Mouse (Mus musculus): Measurements from ENCODE around the gene Rnf208.

The Rnf208 gene

DNA sequence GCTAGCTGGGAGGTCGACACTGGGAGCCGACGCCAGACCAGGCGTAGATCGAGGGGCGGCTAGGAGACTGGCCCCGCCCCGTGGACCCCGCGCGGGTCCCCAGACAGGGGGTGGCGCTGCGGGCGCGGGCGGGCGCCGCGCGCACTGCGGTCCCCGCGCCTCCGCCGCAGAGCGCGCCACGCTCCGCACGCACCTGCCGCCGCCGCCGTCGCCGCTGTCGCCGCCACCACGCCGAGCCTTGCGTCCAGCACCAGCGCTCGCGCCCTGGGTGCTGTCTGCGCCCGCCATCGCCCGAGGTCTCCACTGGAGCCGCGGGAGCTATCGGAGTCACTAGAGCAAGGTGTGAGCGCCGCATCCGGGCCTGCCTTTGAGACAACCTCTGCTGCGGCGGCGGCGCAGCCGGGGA lies at the start of gene Rnf208, which contains the start of gene Cysrt1:
Gene Rnf208, plus strand, starts transcription at position 155 of the 406 bp plus-strand sequence.
Gene Cysrt1, minus strand, starts transcription at position 352 of the 406 bp plus-strand sequence.
- DNase-seq (ENCODE audit: low spot score) = no peak

DNA sequence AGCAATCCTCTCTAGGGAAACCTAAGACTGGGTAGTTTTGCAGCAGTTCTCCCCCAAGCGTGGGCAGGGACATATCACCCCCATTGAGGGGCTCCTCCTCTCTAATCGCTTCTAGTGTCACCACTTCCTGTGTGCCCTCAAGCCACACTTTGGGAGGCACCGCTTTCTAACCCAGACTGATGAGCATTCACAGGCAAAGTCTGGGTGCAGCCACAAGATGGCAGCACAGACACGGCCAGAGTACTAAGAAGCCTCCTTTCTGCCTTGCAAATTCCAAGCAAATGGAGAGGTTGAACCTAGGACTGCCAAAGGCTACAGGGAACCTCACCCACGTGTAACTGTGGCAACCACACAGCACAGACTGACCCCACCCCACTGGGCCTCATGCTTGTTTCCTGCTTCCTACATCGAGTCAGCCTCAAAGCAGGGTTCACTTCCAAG lies 48.7 kb upstream of the Rnf208 start:
- peak; percentile 71 for DNase-seq (ENCODE audit: low spot score)

DNA sequence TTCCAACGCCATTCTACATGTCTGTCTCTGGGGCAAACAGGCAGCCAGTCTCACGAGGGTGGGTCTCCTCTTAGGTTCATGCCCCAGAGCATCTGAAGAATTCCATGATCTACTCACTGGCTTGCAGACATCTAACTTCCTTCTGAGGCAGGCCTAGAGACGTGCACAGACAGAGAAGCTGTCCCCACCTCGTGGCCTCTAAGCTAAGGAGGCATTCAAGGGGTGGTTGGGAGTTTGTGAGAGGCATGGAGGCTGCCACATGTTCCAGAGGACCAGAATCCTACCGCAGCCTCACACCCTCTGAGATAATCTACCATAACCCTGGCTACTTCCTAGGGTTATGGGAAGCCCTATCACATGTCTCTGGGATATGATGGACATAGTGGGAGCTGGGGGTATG lies 48.0 kb upstream of the Rnf208 start:
- DNase-seq (ENCODE audit: low spot score) = no peak

DNA sequence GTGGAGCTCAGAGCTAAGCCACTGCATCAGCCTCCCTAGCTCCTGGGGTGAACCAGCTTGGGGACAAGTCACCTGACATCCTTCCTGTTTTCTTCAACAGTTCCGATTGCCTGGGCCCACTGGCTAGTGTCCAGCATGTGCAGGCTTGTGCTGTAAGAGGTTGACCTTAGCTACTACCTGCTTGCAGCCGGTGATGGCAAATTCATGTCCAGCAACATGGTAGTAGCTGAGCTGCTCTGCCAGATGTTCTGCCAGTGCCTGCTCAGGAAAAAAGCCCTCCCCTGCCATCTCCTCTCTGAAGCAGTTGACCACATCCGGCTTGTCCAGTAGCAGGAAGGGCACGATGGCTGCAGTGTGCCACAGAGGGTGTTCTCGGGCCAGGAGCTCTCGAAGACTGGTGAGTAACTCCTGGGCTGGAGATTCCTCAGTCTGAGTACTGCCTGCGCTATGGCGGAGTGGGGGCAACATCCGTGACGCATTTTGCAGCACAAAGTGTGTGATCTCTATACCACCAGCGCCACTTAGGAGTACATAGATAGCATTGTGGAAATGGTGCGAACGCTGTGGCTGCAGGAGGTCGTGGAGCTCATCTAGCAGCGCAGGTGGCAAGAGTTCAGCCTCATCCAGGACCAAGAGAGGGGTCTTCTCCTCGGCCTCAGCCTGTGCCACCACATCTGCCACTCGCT lies 47.4 kb upstream of the Rnf208 start:
- no peak for DNase-seq (ENCODE audit: low spot score)

DNA sequence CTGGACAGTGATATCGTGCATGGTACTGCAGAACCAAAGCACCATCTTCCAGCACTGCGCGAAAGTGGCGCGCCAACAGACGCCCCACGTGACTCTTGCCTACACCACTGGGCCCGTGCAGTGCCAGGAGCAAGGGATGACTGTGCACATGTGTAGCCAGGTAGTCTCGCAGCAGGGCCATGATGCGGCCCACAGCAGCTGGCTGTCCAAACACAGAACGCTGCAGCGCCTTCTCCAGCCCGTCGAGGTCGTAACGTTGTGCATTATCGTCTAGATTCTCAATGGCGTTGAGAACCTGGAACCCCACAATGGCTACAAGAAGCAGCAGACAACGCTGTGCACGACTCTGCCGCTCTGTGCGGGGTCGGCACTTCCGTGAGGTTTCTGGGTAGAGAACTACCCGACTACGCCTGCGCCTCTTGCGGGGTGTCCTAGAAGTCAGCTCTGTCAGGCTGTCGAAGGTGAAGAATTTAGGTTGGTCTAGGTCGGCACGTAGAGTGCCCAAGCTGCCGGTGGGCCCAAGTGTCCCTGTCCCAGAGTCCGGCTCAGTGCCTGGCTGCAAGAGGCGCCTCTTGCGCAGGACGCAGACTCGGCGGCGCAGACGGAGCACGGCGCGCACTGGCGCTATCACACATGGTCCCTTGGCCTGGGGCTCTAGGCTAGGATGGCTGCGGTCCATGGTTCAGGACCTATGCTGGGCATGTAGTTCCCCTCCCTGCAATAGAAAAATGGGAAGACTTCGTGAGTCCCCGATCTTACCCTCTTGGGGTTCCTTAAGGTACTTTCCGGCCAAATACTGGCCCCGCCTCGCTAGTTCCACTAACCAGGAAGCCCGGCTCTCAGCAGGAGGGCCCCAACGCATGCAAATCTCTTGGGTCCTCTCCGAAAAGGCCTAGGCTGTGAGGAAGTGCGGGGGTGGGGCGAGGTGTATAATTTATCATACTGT lies 46.6 kb upstream of the Rnf208 start:
- DNase-seq (ENCODE audit: low spot score) = peak; percentile 64

DNA sequence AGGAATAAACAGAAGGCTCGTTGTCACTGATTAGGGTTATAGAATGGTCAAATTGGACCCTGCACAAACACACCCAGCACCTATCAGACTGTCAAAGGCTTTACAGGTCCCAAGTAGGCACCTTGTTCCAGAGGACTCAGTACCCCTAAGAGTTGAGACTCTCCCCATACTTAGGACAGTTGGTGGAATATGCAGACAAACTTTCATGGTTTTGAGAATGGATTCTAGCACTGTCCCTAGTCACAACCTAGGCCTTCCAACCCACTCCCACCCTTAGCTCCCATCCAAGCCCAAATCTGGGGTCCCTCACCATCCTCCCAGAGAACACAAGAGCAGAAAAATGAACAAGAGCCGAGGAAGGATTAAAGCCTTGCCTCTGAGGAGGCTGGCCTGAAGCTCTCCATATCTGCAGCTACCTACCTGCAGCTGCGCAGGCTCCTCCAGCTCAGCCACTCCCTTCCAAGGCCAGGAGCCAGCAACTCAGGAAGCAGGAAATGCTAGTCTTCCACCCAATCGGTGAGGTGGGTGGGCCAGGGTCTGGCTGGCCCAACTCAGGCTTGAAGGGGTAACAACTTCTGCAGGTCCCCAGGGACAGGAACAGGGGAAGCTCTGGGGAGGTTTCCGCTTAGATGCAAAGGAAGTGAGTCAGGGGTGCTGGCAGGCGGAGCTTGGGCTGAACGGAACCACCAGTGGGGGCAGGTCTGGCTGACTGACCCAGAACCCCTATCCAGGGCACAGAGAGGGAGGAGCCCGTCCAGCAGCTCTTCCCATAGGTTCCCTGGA lies 45.7 kb upstream of the Rnf208 start, which contains the start of gene Tor4a:
Gene Tor4a, minus strand, starts transcription at position 715 of the 783 bp plus-strand sequence.
- DNase-seq (ENCODE audit: low spot score) = peak; percentile 71

DNA sequence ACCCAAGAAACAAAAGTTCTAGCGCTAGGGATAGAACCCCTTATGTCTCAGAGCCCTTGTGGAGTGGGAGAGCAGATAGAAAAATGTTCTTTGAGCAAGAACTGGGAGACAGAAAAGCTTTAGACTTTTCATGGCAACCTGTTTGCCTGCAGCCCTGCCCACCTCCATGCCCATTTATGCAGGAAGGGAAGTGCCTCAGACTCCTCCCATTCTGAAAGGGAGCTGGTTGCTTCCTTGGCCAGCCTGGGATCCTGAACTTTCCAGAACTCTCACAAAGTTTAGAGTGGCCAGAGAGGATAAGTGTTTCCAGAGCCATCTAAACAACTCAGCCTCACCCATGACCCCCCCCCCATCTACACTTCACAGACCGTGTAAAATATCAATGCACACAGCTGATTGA lies 44.9 kb upstream of the Rnf208 start:
- no peak for DNase-seq (ENCODE audit: low spot score)

DNA sequence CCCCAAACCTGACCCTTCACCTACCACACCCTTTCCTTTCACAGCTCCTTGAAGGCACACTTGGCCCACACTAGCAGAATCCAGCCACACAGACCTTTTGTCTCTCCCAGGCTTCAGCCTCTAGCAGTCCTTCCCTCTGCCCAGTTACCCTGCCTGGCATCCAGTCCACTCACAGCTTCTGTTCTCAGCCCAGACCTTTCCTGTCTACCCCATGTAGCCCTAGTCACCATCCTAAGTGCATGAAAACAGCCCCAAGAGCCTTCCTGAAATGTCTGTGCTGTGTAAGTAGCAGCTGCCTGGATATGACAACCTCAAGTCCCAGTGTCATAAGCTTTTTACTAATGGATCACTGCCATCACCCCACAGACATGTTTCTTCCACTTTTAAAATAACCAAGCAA lies 44.1 kb upstream of the Rnf208 start:
- no peak for DNase-seq (ENCODE audit: low spot score)

DNA sequence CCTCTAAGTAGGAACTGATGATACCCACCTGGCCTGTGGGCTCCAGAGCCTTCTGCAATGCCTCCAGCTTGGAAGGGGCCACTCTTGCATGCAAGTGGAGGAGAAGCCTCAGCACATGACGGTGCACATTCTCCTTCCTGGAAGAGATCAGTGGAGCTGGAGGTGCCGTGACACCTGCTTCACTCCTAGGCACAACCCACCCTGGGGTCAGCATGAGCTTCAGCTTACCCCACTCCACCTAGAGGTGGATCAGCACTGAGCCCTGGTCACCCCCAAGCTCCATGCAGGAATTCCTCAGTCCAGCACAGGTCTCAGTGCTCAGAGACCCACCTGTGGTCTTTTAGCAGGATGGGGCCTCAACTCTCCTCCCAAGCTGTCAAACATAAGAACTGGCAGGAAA lies 41.4 kb upstream of the Rnf208 start:
- no peak for DNase-seq (ENCODE audit: low spot score)

DNA sequence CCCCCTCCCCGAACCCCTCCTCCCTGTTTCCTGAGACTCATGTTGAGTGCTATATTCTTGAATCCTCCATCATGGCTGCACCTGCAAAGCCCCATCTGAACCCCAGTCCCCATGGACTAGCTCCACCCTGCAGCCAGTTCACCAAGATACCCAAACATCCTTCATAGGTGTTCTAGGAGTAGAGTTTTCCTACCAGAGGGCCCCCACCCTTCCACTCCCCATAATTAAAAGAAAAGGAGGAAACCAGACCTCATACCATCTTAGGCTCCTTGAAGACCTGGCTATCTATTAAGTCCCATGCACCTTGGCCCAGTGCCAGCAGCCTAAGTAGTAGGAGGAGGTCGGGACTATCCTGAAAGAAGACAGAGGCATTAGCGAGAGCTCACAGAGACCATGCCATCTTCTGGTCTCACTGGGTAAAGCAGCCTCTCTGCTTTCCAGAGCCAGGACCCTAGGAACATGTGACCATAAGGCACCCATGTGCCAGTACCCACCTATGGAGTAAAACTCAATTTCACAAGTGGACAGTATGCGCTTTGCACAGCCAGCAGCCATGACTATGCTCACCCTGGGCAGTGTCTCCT lies 38.3 kb upstream of the Rnf208 start:
- DNase-seq (ENCODE audit: low spot score) = peak; percentile 29

DNA sequence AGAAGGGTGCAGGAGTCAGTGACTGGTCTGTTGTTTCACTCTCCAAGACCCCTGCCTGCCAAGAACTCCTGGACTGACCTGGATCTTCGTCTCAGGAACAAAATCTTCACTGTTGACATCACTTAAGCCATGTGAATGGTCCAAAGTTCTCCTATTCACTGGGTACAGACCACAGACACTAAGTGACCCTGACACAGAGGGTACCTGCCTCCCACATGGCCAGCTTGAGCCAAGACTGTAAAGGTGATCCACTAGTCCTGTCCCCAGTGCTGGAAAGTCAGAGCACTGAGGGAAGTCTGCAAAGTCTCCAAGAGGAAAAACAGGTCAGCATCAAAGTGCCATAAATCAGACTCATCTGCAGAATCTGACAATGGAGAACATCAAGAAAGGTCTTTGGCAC lies 34.5 kb upstream of the Rnf208 start:
- no peak for DNase-seq (ENCODE audit: low spot score)

DNA sequence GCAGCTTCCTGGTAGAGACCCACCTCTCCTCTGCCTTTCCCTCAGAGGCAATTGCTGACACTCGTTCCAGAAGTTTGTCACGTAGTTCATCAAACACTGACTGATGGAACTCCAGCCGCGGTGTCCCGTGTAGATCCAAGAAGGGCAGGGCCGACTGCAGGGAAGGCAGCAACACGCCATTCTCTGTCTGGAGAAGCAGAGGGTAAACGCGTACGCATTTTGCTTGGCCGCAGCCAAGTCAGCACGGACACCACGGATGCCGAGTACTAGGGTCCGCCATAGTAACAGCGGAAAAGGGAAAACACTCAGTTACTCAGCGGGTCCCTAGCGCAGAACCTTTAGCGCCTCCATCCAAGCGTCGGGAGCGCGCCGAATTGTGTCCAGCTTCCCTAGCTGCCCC lies 31.4 kb upstream of the Rnf208 start:
- peak; percentile 15 for DNase-seq (ENCODE audit: low spot score)

DNA sequence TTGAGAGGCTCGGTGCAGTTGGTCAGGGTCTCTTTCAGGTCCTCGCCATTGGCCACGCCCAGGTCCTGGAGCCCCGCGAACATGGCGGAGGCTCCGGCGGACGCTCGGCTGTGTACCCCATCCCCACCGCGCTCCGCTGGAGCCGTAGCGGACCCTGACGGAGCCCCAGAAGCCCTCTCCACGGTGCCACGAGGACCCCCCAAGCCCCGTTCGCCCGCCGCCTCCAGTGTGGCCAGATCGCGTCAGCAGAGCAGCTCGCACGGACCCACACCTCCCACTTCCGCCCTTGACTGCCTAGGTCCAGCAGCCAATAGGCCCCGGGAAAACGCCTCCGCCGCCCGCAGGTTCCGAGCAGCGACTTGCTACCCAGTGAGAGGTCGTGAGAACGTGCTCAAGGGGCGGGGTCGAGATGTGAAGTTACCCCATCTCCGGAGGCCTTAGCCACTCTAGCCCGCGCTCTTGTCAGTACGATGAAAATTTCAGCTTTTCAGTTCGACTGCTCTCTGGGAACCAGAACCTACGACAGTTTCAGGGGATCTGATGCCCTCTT lies 30.9 kb upstream of the Rnf208 start, which contains the start of gene Nelfb:
Gene Nelfb, minus strand, starts transcription at position 369 of the 550 bp plus-strand sequence.
- peak; percentile 81 for DNase-seq (ENCODE audit: low spot score)

DNA sequence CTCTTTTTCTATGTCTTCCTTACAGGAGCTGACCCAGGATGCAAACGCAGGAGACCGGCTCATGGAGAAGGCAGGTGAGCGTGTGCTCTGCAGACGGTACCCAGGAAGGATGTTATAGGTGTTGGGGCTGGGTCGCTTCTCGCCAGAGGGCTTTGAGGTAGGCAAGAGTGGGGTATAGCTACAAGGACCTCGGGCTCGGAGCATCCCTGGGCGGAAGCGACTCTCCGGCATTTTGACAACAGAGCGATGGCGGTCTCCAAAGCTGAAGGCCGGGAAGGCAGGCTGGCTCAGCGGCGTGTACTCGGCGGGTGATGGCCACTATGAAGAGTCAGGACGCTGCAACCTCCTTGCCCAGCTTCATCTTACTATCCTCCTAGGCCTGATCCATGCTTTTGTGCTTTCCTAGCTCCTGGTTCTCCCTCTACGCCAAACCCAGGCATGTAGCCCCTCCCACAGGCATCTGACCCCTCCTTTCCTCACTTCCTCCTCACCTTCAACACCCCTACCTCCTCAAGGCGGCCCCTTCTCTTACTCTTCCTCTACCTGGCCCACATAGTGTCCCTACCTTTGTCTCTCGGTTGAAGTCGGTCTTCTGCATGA lies 28.7 kb upstream of the Rnf208 start:
- DNase-seq (ENCODE audit: low spot score) = no peak

DNA sequence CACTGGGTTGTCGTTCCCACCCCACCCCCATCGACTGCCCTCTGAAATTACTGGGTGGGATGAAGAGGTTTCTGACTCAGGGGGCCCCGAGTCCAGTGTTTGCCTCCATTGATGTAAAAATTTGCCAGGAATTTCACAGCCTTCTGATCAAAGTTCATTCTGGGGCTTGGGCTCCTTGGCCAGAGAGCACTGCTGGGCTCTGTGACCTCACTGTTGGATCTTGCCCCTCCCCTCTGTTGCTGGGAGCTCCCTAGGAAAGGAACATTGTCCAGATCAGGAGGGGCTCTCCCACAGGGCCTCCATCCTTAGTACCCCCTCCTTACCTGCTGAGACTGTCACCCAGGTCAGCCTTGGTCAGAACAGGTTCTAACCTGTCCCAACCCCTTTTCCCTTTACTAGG lies 27.6 kb upstream of the Rnf208 start, which contains the start of gene Stpg3:
Gene Stpg3, minus strand, starts transcription at position 194 of the 400 bp plus-strand sequence.
- no peak for DNase-seq (ENCODE audit: low spot score)

DNA sequence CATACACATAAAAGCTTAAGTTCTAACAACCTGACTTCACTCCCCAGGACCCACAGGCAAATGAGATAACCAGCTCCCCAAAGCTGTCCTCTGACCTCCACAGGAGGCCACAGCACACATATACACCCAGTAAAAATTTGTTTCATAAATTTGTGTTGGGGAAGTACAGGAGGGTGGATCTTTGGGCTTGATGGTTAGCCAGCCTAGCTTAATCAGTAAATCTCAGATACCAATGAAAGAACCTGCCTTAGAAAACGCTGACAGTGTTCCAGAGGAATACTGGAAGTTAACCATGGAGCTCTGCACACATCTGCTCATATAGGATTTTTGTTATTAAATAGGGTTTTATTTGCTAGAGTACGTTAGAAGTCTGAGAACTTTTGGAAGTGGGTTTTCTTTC lies 24.4 kb upstream of the Rnf208 start:
- no peak for DNase-seq (ENCODE audit: low spot score)

DNA sequence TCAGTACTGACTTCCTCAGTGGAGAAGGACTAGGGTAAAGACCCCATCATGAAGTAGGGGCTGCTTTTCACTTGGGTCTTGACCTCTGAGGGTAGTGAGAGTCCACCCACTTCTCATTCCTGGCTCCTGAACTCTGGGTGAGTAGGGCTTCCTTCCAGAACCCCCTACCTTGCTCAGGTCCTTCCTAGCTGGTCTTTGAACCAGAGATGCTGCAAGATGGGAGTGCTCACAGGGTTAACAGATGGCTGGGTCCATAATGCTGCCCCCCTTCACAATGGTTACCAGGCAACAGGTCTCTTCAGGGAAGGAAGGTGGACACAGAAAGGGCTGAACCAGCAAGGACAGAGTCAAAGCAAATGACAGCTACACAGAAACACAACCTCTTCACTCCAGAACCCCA lies 23.6 kb upstream of the Rnf208 start, which contains the start of gene Fam166a:
Gene Fam166a, plus strand, starts transcription at position 301 of the 400 bp plus-strand sequence.
- no peak for DNase-seq (ENCODE audit: low spot score)

DNA sequence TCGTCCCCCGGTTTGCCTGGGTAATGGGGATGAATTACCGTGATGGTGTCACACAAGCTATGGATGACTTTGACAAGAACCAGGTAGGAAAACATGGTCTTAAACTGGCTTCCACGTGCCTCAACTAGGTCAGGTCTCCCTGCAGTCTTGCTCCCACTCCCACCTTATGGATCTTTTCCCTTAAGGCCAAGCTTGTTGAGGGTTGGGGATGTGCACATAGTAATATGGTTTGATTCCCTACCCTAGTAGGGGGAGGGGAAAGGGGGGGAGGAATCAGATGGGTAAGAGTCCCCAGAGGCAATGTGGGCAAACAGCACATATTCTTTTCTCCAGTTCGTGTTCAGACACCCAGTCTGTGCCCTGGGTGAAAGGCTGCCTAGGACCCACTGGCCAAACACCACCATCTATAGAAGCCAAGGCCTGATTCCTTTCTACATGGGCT lies 20.7 kb upstream of the Rnf208 start:
- no peak for DNase-seq (ENCODE audit: low spot score)

DNA sequence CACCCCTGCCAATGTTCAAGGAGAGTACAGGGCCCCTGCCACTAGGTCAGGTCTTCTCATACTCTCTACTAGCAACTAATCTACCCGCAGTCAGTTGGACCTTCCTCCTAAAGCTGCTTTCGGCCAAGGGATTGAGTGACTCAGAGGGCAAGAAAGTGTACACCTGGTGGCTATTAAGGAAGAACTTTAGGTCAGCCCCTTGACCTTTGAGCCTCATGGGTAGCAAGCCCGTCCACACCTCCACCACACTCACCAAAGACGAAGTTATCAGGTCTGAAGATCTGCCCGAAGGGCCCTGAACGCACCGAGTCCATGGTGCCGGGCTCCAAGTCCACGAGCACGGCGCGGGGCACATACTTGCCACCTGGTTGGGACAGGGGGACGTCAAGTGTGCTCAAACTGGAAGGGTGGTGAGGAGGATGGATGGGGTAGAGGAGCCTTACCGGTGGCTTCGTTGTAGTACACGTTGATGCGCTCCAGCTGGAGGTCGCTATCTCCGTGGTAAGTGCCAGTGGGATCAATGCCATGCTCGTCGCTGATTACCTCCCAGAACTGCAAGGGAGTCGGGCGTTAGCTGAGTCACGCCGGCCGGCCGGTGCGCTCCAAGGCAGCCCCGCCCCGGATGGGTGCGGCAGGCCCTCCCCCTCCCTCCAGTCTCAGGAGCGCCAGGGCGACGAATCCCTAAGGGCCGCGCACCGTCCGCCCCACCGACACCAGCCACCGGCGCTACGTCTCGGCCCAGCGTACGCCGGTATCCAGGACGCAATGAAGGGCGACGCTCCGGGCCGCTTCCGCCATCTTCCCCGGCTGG lies 18.2 kb upstream of the Rnf208 start:
- peak; percentile 87 for DNase-seq (ENCODE audit: low spot score)

DNA sequence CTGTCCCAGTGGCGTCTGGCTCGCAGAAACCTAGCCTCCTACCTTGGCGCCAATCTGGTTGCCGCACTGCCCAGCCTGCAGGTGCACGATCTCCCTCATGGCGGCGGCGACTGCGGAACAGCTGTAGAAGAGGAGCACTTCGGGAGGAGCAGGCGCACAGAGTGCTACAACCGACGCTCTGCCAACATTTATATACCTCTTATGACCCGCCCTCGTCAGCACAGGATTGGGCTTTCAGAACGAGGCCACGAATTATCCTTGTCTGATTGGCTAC lies 17.6 kb upstream of the Rnf208 start, which contains the start of gene Tubb4b:
Gene Tubb4b, minus strand, starts transcription at position 211 of the 274 bp plus-strand sequence.
- DNase-seq (ENCODE audit: low spot score) = no peak
